Mouse (Mus musculus) inflammation-experienced regulatory T-cells (primary cell): ENCODE results near the gene Pex5l. TPM values are rescaled to one million over a fixed set of nuclear protein-coding genes. Genes with fewer than 3 reads are reported as not detected.

Experiments
- polyA plus RNA-seq, 2 experiments: library from polyadenylated mRNA; unstranded; fragments of 100-300 nt; shearing (Covaris generic); gene quantifications; one replicate each; pipeline ENCODE4 v1.2.1; 2017

Gene Pex5l
- polyA plus RNA-seq: not detected

GRCm38 (mm10) chr3:33142901-33143461, at the start of gene Pex5l:
Pex5l (minus strand) TSS chr3:33143247.

